Mouse (Mus musculus): ENCODE results near the gene Traf3ip2. TPM values are rescaled to one million over a fixed set of nuclear protein-coding genes. Genes with fewer than 3 reads are reported as not detected.

Traf3ip2 gene
- polyA plus RNA-seq, 1 experiment from 2014 or later: 8.3 TPM

DNA sequence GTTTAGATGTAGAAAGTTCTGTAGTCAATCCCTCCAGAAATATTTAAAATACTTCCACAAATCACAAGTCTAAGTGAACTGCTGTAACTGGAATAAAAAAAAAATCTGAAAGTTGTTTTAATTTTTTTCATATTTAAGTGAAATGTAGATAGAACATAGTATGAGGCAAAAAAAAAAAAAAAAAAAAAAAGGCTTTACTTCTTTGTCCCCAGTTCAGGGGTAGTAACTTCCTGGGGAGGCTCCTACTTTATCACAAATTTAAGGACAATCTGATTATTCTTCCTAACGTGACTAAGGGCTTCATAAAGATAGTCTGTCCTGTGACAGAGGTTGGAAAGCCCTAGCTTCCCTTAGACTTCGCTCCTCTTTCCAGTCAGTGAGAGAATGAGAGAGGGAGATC lies 79.4 kb downstream of the Traf3ip2 start:
- no peaks in the 10 kb centered on the region for H3K9me3 ChIP-seq (ENCODE audit: control insufficient read depth, low read length)
- H3K36me3 ChIP-seq (replicated peaks; ENCODE audit: control insufficient read depth, insufficient read depth): no peaks in the 10 kb centered on the region
- H3K4me1 ChIP-seq (replicated peaks; ENCODE audit: control insufficient read depth, insufficient read depth, low read length): no peaks in the 10 kb centered on the region
- ATAC-seq (ENCODE audit: low FRiP score) (no peak), DNase-seq (ENCODE audit: low spot score) (no peak)
- H3K27ac ChIP-seq: no peak overlapping the region
- H3K9ac ChIP-seq: no peak overlapping the region
- WGBS: 77% methylated on average over 2 of the region's 2 CpGs
- H3K4me2 ChIP-seq (replicated peaks): no peak overlapping the region
- H3K4me3 ChIP-seq (replicated peaks; ENCODE audit: low read length): no peak overlapping the region
- H3K27me3 ChIP-seq (ENCODE audit: control insufficient read depth, insufficient read depth, low read length): no peaks in the 10 kb centered on the region

Other genes with a start within 250 kb of the Traf3ip2 start
- 105 and 112 TPM in 2 replicates for gene Fyn, start 244.1 kb upstream of the Traf3ip2 start, polyA plus RNA-seq (2014; fragmentation: Nextera tagmentation; extraction: Ambion mirVana)
- 60.9 and 62.1 TPM in 2 replicates for gene Rev3l, start 119.2 kb downstream of the Traf3ip2 start, polyA plus RNA-seq (2014; fragmentation: Nextera tagmentation; extraction: Ambion mirVana)